Mouse (Mus musculus): ENCODE measurements around the gene Ube2g2.

The Ube2g2 gene
- long read RNA-seq, experiment 1, transcript Ube2g2-204 (6 exons, 2,031 nt), result major isoform, 98 of 111 reads
- long read RNA-seq, experiment 1, partial matches to known transcripts, result 2 of 111 reads
- long read RNA-seq, experiment 1, other reads (novel, unspliced or antisense), result 9 of 111 reads
- long read RNA-seq, experiment 2, transcript Ube2g2-204 (6 exons, 2,031 nt), result major isoform, 106 of 117 reads
- long read RNA-seq, experiment 2, partial matches to known transcripts, result 3 of 117 reads
- long read RNA-seq, experiment 2, other reads (novel, unspliced or antisense), result 7 of 117 reads

DNA sequence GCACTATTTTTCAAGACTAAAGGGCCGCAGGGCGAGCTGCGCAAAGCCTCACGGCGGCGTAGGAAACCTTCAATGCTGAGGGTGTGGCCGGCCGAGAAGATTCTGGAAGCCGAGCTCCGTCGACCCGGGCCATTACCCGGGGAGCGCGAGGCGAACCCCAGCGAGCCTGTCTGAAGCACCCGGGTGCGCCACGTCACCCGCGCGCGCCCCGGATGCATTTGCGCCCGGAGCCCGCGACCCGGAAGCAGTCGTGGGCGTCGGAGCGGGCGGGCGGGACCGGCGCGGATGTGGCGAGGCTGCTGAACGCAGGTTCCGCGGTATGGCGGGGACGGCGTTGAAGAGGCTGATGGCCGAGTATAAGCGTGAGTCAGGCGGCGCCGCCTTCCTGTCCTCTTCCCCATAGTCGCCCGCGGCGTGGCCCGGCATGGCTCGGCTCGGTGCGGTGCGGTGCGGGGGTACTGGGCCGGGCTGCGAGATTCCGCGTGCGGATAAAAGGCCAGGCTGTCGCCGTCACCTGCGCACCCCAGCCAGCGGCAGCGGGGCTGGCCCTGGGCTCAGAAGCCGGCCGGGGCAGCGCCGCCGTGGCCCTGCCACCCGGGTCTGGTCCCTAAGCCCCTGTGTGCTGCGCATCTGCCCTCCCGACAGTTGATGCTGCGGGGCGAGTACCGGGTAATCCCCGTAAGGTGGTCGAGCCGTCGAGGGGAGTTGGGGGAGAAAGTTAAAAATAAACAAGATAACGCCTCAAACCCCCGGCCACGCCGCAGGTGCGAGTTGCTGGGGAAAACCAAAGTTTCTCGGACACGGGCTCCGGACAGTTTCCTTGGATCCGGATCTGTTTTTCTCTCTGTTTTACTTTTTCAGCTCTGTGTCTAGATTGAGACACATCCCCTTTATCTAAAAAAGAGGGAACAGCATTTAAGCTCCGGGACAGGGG is at the start of gene Ube2g2:
Gene Ube2g2, plus strand, starts transcription at position 221 of the 934 bp plus-strand sequence.
- intact Hi-C loops (cut with DNase I), result no loop called here

DNA sequence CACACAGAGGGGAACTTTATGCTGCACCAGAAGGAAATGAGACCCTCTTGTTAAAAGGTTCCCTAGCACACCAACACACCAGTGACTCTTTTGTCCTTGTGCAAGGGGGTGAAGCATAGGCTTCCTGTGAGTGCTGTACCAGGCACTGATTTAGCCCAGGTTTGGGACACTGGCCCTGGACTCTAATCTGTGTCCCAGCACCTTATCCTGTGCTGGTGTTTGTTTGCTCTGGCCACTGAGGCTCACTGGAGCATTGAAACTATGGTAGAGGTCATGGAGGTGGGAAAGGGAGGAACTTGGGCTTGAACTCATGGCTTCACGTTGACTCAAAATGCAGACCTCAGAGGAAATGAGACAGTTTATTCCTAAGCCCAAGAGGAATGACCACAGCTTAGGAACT is 48.9 kb upstream of the Ube2g2 start:
- intact Hi-C loops (cut with DNase I), result no loop called here

DNA sequence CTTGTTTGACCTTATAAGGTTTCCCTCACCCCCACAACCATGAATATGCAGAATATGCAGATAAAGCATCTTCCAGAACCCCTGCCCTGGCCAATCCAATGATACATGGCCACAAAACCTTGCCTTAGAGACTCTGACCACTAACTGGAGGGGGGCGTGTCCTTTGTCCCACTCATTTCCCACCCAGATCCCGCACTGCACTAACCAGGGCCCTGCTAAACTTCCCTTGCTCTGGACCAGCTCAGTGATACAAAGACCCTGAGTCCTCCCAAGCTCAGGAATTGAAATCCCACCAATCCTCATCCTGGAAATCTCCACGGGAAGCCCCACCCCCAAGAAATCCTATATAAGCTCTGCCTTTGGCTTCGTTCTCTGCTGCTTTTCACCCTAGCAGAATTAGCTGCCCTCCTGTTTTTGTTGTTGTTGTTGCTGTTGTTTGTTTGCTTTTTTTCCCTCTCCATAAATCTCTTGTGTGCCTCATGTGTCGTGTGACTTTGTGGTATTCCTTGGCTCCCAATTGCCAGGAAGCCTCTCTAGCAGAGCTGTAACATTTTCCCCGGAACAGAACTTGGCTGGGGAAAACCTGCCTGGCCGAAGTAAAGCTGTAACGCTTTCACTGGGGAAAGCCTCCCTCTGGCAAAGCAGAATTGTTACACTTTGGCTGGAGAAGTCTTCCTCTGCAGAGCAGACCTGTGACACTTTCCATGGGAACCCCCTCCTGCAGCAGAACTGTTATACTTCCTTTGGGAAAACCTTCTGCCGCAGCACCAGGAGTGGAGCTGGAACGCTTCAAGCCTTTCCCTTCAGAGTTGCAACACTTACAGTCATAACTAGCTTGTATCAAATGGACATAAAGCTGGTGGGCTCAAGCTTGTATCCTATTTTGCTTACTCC is 41.8 kb upstream of the Ube2g2 start:
- intact Hi-C loops (cut with DNase I), result no loop called here

GRCm38 (mm10) chr10:77581023-77581407 is 41.1 kb upstream of the Ube2g2 start:
- intact Hi-C loops (cut with DNase I), result loop anchor here (1.0 kb wide), 1 partner anchor 25 kb away; the partner anchor contains the start of genes Gm49325 and Sumo3

DNA sequence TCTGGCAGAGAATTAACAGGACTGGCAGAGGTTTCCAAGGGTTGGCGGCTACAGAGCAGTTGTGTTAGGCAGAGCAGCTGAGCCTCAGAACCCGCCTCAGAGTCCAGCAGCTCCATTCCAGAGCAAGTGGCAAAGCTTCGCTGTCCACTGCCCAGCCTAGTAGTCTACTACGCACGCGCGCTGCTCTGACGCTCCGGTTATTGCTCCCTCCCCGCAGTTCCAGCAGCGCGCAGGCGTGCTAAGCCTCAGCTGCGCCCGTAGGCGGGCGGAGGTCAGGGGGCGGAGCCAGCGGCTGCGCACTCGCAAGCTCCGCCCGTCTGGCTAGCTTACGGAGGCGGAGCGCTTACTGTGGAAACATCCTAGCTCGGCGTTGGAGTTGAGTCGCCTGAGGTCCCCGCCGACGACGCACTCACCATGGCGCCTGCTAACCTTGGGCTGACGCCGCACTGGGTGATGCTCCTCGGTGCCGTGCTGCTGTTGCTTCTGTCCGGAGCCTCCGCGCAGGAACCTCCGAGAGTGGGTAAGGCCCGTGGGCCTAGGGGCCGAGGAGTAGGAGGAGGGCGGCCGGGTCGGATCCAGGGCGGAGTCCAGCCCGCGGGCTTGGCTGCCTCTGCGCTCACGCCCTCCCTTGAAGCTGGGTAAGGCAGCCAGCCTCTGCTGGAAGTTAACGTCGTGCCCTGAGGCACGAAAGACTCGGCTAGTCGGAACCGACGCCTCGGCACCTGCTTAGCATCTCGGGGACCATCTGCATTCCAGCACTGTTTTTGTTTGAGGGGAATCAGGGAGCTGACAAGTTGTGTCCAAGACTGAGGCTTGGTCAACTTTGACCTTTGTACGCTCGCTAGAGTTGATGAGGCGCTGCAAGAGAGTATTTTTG is 40.4 kb upstream of the Ube2g2 start, which contains the start of gene Pttg1ip:
Gene Pttg1ip, plus strand, starts transcription at position 313 of the 877 bp plus-strand sequence.
- intact Hi-C loops (cut with DNase I), result loop anchor here (1.0 kb wide), 1 partner anchor 25 kb away; the partner anchor contains the start of genes Gm49325 and Sumo3

DNA sequence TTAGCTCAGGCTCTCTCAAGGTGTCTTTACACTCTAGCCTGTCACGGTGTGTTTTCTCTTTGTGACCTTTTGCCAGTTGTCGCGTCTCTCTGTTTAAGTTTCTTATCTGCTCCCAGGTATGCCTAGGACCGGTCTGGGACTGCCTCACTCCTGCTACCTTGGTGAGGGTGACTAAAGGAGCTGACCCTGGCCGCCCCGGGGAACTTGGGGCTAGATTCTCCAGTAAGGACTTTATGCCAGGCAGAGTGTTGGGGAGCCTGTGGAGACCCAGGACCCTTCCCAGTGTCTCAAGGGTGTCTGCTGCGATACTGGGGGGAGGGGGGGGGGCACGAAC is 39.8 kb upstream of the Ube2g2 start:
- intact Hi-C loops (cut with DNase I), result no loop called here

GRCm38 (mm10) chr10:77583795-77584422 is 38.2 kb upstream of the Ube2g2 start:
- intact Hi-C loops (cut with DNase I), result no loop called here

DNA sequence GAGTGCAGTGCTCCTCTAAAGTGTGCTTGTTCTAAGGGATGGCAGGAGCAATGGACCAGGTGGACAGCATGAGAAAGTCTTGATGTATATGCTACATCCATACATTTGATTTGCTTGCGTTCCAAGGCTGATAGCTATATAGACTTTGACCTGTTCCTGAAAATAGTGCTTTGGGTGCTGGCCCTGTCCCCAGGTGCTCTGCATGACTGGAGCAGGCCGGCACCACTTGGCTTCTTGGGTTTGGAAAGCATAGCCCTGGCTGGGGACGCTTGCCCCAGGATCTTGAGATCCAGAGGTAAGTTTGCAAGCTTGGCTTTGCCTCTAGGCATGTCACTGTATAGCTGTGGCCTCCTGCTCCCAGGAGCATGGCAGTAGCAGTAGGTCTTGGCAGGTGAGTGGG is 35.4 kb upstream of the Ube2g2 start:
- intact Hi-C loops (cut with DNase I), result no loop called here

DNA sequence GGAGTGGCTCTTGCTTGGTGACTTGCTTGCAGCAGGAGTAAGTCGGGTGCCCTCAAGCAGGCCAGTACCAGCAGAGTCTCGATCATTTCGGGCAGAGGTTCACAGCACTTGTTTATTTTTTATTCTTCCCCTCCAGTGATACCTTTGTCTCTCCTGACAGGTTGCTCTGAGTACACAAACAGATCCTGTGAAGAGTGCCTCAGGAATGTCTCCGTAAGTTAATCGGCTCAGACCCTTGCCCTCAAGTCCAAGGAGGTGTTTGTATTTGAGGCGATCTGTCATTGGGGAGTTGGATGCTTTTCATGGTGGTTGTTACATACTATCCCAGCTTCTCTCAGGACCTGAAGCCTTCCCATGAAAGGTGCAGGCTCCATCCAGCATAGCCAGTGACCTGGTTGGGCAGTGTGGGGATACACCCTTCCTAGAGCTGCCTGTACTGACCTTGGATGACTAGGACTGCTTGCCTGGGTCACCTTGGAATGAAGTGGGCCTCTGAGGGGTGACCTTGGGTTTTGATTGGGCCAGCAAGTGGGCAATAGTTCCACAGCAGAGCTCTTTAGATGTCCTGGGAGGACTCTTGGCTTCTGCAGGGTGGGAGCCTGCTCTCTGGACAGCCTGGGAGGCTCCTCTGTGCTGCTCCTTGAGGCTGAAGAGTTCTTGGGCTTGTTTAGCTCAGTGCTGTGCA is 34.8 kb upstream of the Ube2g2 start:
- intact Hi-C loops (cut with DNase I), result no loop called here

GRCm38 (mm10) chr10:77588036-77588435 is 34.0 kb upstream of the Ube2g2 start:
- intact Hi-C loops (cut with DNase I), result no loop called here

- intact Hi-C loops (cut with DNase I), result no loop called here
These were observed 33.0 kb upstream of the Ube2g2 start for GRCm38 (mm10) chr10:77589117-77589516.

DNA sequence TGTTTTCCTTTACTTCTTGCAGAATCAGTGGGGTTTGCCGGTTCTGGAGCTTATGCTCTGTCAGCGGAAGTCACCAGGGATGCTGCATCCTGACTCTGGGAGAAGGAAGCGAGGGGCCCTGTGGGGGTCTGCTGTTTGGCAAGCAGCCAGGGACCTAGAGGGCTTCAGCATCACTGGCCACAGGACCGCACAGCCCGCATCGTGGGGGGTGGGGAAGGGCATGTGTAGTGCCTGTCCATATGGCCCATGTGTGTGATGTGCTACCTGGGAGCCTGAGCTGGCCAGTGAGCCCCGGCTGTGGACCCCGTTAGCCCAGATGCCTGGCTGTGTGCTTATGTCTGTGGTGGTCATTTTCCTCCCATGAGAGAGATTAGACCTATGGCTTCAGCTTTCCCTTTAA is 32.3 kb upstream of the Ube2g2 start:
- intact Hi-C loops (cut with DNase I), result no loop called here

DNA sequence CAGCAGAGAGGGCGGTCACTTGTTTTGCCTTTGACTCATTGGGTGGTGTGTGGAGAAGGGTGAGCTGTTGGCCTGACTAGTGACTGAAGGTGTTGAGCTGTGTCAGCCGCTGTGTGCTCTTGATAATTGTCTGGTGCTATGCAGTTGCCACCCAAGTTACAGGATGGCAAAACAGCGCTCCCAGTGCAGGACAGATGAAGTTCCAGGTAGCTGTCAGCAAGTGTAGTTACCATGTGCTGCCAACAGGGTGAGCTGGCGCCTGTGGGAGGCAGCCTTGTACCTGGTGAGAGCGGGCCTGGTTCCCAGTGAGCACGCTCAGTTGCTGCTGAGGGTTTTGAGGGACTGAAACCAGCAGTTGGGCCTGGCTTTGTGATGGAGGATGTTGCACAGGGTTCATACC is 31.3 kb upstream of the Ube2g2 start:
- intact Hi-C loops (cut with DNase I), result no loop called here

DNA sequence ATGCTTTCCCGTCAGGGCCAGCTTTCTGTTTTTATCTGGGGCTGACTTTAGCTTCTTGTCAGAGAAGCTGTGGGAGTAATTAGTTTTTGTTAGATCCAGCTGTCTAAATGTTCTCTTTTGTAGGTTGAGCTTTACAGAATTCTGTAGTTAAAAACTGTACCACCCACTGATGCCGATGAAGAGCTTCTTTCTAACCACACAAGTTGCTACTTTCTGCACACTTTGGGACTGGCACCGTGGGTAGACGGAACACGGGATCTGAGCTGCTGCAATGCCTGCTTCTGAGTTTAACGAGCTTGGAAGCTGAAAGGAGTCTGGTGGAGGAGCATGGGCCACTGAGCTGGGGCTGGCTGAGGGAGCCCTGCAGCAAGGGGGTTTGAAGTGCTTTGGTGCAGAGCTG is 30.5 kb upstream of the Ube2g2 start:
- intact Hi-C loops (cut with DNase I), result no loop called here

- intact Hi-C loops (cut with DNase I), result no loop called here
These were observed 26.0 kb upstream of the Ube2g2 start for GRCm38 (mm10) chr10:77596060-77596459.

DNA sequence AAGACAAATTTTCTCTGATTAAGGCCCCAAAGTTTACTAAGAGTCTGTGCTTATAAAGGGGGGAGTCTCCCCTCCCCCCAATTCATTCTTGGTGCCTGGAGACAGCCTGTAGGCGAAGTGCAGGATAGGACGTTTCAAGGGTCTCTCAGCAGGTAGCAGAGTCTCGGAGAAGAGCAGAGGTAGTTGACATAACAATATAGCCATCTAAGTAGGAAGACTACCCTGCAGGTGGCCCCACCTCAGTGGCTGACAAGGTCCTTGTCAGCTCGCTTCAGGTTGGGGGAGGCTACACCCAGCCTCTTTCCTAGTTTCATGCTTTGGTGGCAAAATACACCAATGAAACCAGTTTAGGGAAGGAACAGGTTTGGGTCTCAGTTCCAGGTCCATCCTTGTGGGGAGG is 19.1 kb upstream of the Ube2g2 start:
- intact Hi-C loops (cut with DNase I), result no loop called here

GRCm38 (mm10) chr10:77604111-77604510 is 18.0 kb upstream of the Ube2g2 start:
- intact Hi-C loops (cut with DNase I), result no loop called here

DNA sequence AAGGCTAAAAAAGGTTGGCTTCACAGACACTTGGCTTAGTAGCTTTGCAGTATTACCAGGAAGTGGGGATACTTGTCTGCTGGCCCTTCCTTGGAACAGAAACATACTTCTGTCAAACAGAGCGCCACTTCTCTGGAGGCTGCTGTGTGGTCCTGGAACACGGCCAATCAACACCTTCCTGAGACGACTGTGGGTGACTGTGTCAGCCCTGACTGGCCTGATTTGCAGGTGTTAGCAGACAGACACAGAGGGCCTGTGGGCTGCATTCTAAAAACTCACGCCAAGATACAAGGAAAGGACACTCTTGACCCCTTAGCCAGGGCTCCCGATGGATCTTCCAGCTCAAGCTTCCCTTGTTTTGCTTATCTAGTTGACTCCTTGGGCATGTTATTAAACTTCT is 17.1 kb upstream of the Ube2g2 start:
- intact Hi-C loops (cut with DNase I), result no loop called here

GRCm38 (mm10) chr10:77605368-77605767 is 16.7 kb upstream of the Ube2g2 start:
- intact Hi-C loops (cut with DNase I), result no loop called here

Measured in adrenal gland (tissue).